Mouse (Mus musculus): Measurements from ENCODE around the gene Gpm6b. TPM values are rescaled to one million over a fixed set of nuclear protein-coding genes. Genes with fewer than 3 reads are reported as not detected.

The Gpm6b gene
- polyA plus RNA-seq, 1 experiment from 2014 or later = 1.8 TPM

DNA sequence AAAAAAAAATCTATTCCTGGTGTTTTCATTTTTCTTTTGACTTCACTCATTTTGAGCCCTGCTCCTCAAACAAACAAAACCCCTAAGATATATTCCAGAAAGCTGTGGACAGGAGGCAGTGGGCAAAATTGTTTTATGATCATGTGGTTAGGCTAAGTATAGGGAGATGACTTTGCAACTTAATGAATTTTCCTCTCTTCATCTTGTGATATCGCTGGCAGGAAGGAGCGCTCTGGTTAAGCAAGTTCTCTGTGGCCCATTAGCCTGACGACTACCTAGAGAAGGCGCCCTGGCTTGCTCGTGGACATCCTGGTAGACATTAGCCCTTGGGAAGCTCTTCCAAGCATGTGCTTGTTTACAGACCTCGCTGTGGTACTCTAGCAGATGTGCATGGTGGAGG, 103.1 kb downstream of the Gpm6b start:
- 65% methylated on average over 6 of the region's 6 CpGs for WGBS (ENCODE audit: insufficient replicate concordance)
- no peak overlapping the region for H3K9ac ChIP-seq (replicated peaks)

DNA sequence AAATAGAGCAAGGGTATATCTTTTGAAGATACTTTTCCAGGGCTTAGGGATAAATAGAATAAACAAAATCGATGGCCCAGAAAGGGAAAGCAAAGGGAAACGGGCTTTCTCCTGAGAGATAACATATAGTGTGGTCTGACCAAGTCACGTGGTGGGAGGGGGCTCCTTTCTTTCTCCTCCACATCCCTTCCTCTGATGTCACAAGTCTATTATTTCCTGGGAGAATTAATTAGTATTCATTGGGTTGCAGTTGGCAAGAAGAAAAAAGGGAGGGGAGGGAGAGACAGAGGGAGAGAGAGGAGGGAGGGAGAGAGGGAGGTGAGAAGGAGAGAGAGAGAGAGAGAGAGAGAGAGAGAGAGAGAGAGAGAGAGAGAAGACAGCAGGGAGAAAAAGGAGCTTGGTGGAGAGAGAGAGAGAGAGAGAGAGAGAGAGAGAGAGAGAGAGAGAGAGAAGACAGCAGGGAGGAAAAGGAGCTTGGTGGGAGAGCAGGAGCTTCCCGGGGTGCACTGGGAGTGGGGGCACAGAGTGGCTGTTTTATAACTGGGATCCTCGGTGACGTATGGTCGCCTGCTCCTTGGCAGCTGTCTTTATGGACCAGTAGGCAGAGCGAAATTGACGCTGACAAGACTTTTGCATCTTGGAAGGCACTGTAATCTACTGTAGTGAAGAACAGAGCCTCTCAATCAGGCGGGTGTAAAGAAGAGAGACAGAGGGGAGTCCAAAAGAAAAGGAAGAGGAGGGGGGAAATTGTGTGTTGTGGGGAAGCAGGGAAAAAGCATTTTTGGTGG, 105.7 kb downstream of the Gpm6b start:
- no peaks in the 10 kb centered on the region for H3K4me1 ChIP-seq (ENCODE audit: insufficient read depth)
- no peak overlapping the region for H3K4me2 ChIP-seq (ENCODE audit: low read depth, low read length)
- ATAC-seq (no peak), DNase-seq (no peak)
- H3K36me3 ChIP-seq (replicated peaks; ENCODE audit: insufficient read depth, low read length) = no peaks in the 10 kb centered on the region
- H3K4me3 ChIP-seq (ENCODE audit: low read depth, low read length) = no peak overlapping the region
- no peak for TF ChIP-seq EP300 (IDR thresholded peaks at IDR 0.05; ENCODE audit: low read depth)
- no peak for TF ChIP-seq CTCF (IDR thresholded peaks at IDR 0.05; ENCODE audit: low read depth)
- H3K27me3 ChIP-seq (ENCODE audit: insufficient read depth, low read length) = no peaks in the 10 kb centered on the region
- no peak overlapping the region for H3K9ac ChIP-seq (replicated peaks)
- no peak overlapping the region for H3K27ac ChIP-seq (ENCODE audit: low read depth)
- WGBS (ENCODE audit: insufficient replicate concordance) = 38% methylated on average over 10 of the region's 10 CpGs
- H3K9me3 ChIP-seq (ENCODE audit: low read length) = no peaks in the 10 kb centered on the region

More for the DNA sequence above, 103.1 kb downstream of the Gpm6b start:
- Histone ChIP-seq H3K36me3 (replicated peaks; ENCODE audit: insufficient read depth, low read length) (no peaks in the 10 kb centered on the region), H3K9me3 (ENCODE audit: low read length) (no peaks in the 10 kb centered on the region), H3K4me1 (ENCODE audit: insufficient read depth) (no peaks in the 10 kb centered on the region), H3K4me2 (ENCODE audit: low read depth, low read length) (no peak overlapping the region), H3K27ac (ENCODE audit: low read depth) (no peak overlapping the region), H3K27me3 (ENCODE audit: insufficient read depth, low read length) (no peaks in the 10 kb centered on the region), H3K4me3 (ENCODE audit: low read depth, low read length) (no peak overlapping the region)
- TF ChIP-seq CTCF (IDR thresholded peaks at IDR 0.05; ENCODE audit: low read depth) (no peak), EP300 (IDR thresholded peaks at IDR 0.05; ENCODE audit: low read depth) (no peak)
- DNase-seq = no peak
- ATAC-seq = no peak

GRCm38 (mm10) chrX:166348086-166348485, 109.4 kb downstream of the Gpm6b start:
- Histone ChIP-seq H3K9me3 (ENCODE audit: low read length) (no peaks in the 10 kb centered on the region), H3K27ac (ENCODE audit: low read depth) (no peak overlapping the region), H3K36me3 (replicated peaks; ENCODE audit: insufficient read depth, low read length) (no peaks in the 10 kb centered on the region), H3K4me3 (ENCODE audit: low read depth, low read length) (no peak overlapping the region), H3K4me1 (ENCODE audit: insufficient read depth) (no peaks in the 10 kb centered on the region), H3K4me2 (ENCODE audit: low read depth, low read length) (no peak overlapping the region), H3K27me3 (ENCODE audit: insufficient read depth, low read length) (no peaks in the 10 kb centered on the region), H3K9ac (replicated peaks) (no peak overlapping the region)
- DNase-seq = no peak
- ATAC-seq = no peak
- no peak for TF ChIP-seq CTCF (IDR thresholded peaks at IDR 0.05; ENCODE audit: low read depth)
- TF ChIP-seq EP300 (IDR thresholded peaks at IDR 0.05; ENCODE audit: low read depth) = no peak
- WGBS (ENCODE audit: insufficient replicate concordance) = 85% methylated on average over 6 of the region's 6 CpGs

GRCm38 (mm10) chrX:166348634-166349033, 109.9 kb downstream of the Gpm6b start:
- H3K4me1 ChIP-seq (ENCODE audit: insufficient read depth) = no peaks in the 10 kb centered on the region
- TF ChIP-seq CTCF (IDR thresholded peaks at IDR 0.05; ENCODE audit: low read depth) (no peak), EP300 (IDR thresholded peaks at IDR 0.05; ENCODE audit: low read depth) (no peak)
- no peak for DNase-seq
- 82% methylated on average over 4 of the region's 4 CpGs for whole genome bisulfite sequencing (ENCODE audit: insufficient replicate concordance)
- no peak overlapping the region for H3K4me2 ChIP-seq (ENCODE audit: low read depth, low read length)
- no peak overlapping the region for H3K9ac ChIP-seq (replicated peaks)
- ATAC-seq = no peak
- no peak overlapping the region for H3K27ac ChIP-seq (ENCODE audit: low read depth)
- no peaks in the 10 kb centered on the region for H3K36me3 ChIP-seq (replicated peaks; ENCODE audit: insufficient read depth, low read length)
- no peak overlapping the region for H3K4me3 ChIP-seq (ENCODE audit: low read depth, low read length)
- H3K27me3 ChIP-seq (ENCODE audit: insufficient read depth, low read length) = no peaks in the 10 kb centered on the region
- no peaks in the 10 kb centered on the region for H3K9me3 ChIP-seq (ENCODE audit: low read length)

GRCm38 (mm10) chrX:166351790-166352189, 113.1 kb downstream of the Gpm6b start:
- H3K9me3 ChIP-seq (ENCODE audit: low read length) = no peaks in the 10 kb centered on the region
- DNase-seq = peak; percentile 59
- no peaks in the 10 kb centered on the region for H3K27me3 ChIP-seq (ENCODE audit: insufficient read depth, low read length)
- H3K36me3 ChIP-seq (replicated peaks; ENCODE audit: insufficient read depth, low read length) = no peaks in the 10 kb centered on the region
- TF ChIP-seq EP300 (IDR thresholded peaks at IDR 0.05; ENCODE audit: low read depth) (no peak), CTCF (IDR thresholded peaks at IDR 0.05; ENCODE audit: low read depth) (peak; percentile 73)
- WGBS (ENCODE audit: insufficient replicate concordance) = 19% methylated on average over 6 of the region's 6 CpGs
- ATAC-seq = peak; percentile 56
- no peaks in the 10 kb centered on the region for H3K4me1 ChIP-seq (ENCODE audit: insufficient read depth)
- H3K9ac ChIP-seq (replicated peaks) = no peak overlapping the region
- H3K27ac ChIP-seq (ENCODE audit: low read depth) = no peak overlapping the region
- H3K4me2 ChIP-seq (ENCODE audit: low read depth, low read length) = no peak overlapping the region
- H3K4me3 ChIP-seq (ENCODE audit: low read depth, low read length) = no peak overlapping the region

DNA sequence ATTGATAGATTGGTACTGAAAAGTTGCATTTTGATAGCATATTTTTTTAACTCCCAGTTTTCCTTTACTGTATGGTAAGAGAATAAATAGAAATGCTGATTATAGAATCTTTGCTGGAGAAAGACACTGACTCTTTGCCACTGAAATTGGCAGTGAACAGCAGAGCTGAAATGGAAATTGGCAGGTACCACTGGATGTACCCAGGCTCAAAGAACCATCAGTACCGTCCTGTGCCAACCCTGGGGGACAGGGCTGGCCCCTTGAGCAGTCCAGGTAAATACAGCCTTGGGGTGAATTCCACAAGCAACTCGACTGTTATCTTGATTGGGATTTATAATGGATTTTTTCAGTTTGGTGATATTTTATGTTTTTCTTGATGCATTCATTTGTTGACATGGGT, 114.7 kb downstream of the Gpm6b start:
- ATAC-seq = no peak
- 44% methylated on average over 2 of the region's 2 CpGs for WGBS (ENCODE audit: insufficient replicate concordance)
- no peaks in the 10 kb centered on the region for H3K36me3 ChIP-seq (replicated peaks; ENCODE audit: insufficient read depth, low read length)

More for the DNA sequence above, 114.7 kb downstream of the Gpm6b start:
- H3K4me1 ChIP-seq (ENCODE audit: insufficient read depth) = no peaks in the 10 kb centered on the region
- H3K9me3 ChIP-seq (ENCODE audit: low read length) = no peaks in the 10 kb centered on the region
- H3K27ac ChIP-seq (ENCODE audit: low read depth) = no peak overlapping the region
- H3K27me3 ChIP-seq (ENCODE audit: insufficient read depth, low read length) = no peaks in the 10 kb centered on the region; the same call in 1 of the 2 replicates
- H3K9ac ChIP-seq (replicated peaks) = no peak overlapping the region
- no peak for DNase-seq
- no peak for TF ChIP-seq EP300 (IDR thresholded peaks at IDR 0.05; ENCODE audit: low read depth)
- H3K4me3 ChIP-seq (ENCODE audit: low read depth, low read length) = no peak overlapping the region
- H3K4me2 ChIP-seq (ENCODE audit: low read depth, low read length) = no peak overlapping the region

Measured in liver, postnatal 0 days (tissue).